Mouse (Mus musculus): Measurements from ENCODE around the gene Klc2. TPM values are rescaled to one million over a fixed set of nuclear protein-coding genes. Genes with fewer than 3 reads are reported as not detected.
"Not testable (repeated sequence)": the region's sequence is repeated elsewhere in the genome, so short reads cannot be mapped to it uniquely, and the experiment has no call there.

The Klc2 gene
- polyA plus RNA-seq, 1 experiment from 2014 or later: 24.5 TPM

DNA sequence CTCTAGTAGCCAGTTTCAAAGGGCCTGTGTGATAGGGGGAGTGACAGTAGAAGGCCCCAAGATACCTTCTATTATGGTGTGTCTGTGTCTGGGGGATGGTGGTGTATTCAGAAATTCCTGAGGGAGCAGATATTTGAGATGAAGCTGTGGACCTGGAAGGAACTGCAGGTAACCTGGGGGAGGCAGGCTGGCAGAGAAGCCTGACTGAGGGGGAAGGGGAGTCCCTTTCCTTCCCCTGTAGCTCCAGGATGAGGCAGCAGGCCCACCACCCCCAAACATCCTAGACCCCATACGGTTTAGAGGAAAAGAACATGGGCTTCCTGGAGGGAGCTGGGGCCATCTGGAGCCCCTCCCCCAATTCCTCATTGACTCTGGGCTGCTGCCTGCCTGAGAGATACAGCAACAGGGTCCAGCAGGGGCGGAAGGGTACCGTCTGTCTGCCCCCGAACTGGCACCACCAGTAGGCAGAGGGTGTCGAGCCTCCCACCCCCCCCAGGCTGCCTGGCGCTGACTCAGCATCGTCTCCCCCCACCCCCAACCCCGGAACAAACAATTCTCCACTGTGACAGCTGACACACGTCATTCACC is 22.4 kb downstream of the Klc2 start:
- Histone ChIP-seq H3K36me3 (ENCODE audit: control insufficient read depth, insufficient read depth, low read length) (peaks cover 43% of the 10 kb centered on the region), H3K27ac (ENCODE audit: low read depth, low read length) (no peak overlapping the region), H3K4me3 (ENCODE audit: low read length) (no peak overlapping the region), H3K4me2 (replicated peaks; ENCODE audit: low read depth, low read length) (no peak overlapping the region; the same call in 1 of the 2 replicates), H3K9ac (ENCODE audit: low read depth, low read length) (no peak overlapping the region), H3K4me1 (ENCODE audit: control insufficient read depth, insufficient read depth, low read length) (peaks cover 38% of the 10 kb centered on the region), H3K9me3 (ENCODE audit: control insufficient read depth, low read length) (no peaks in the 10 kb centered on the region), H3K27me3 (ENCODE audit: control insufficient read depth, insufficient read depth, low read length) (no peaks in the 10 kb centered on the region)
- no peak for ATAC-seq (ENCODE audit: low FRiP score, low TSS enrichment)
- WGBS: 17% methylated on average over 9 of the region's 9 CpGs

DNA sequence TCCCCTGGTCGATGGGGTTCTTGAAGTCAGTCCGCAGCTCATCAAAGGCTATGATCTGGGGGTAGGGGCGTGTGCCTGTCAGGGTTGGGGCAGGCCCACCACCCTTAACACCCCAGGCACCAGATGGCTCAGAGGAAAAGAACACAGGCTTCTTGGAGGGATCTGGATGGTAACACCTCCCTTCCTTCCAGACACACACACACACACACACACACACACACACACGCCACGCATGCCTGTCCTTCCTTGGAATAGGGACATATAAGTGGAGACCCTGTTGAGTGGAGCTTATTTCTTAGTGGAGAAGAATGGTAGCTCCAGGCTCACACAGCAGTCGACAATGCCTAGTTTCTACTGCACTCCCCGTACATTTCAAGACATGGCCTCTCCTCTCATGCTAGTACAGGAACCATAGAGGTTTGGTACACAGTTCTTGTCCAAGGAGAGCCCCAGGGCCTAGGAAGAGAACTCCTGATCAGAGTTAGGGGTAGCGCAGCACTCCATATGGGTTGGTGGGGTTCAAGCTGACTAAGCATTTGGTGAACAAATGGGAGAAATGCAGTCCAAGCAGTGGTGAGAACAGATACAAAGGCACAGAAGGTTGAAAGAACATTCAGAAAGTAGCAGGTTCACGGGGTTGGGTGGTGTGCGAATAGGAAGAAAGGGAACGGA is 23.5 kb downstream of the Klc2 start:
- Histone ChIP-seq H3K36me3 (ENCODE audit: control insufficient read depth, insufficient read depth, low read length) (peaks cover 39% of the 10 kb centered on the region), H3K4me2 (replicated peaks; ENCODE audit: low read depth, low read length) (no peak overlapping the region), H3K4me1 (ENCODE audit: control insufficient read depth, insufficient read depth, low read length) (peaks cover 38% of the 10 kb centered on the region), H3K9ac (ENCODE audit: low read depth, low read length) (no peak overlapping the region), H3K27ac (ENCODE audit: low read depth, low read length) (no peak overlapping the region), H3K4me3 (ENCODE audit: low read length) (no peak overlapping the region), H3K9me3 (ENCODE audit: control insufficient read depth, low read length) (no peaks in the 10 kb centered on the region), H3K27me3 (ENCODE audit: control insufficient read depth, insufficient read depth, low read length) (no peaks in the 10 kb centered on the region)
- 43% methylated on average over 11 of the region's 11 CpGs for WGBS
- no peak for ATAC-seq (ENCODE audit: low FRiP score, low TSS enrichment)

DNA sequence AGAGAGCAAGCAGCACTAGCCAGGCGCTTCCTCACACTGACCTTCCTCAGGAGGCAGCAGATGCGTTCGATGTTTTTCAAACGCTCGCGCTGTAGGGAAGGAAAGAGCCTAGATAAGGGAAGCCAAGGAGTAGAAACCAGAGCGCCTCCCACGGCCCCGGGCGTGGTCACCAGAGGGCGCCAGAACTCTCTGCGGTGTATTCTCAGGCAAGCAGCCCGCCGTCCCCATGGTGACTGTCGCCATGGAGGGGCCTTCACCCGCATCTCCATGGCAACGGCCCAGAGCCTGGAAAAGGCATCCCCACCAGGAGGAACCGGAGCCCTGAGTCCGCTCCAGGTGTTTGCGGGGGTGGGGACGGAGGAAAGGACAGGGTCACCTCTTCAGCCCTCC is 24.1 kb downstream of the Klc2 start:
- Histone ChIP-seq H3K27ac (ENCODE audit: low read depth, low read length) (no peak overlapping the region), H3K9ac (ENCODE audit: low read depth, low read length) (no peak overlapping the region), H3K4me2 (replicated peaks; ENCODE audit: low read depth, low read length) (no peak overlapping the region), H3K4me3 (ENCODE audit: low read length) (no peak overlapping the region), H3K27me3 (ENCODE audit: control insufficient read depth, insufficient read depth, low read length) (no peaks in the 10 kb centered on the region), H3K4me1 (ENCODE audit: control insufficient read depth, insufficient read depth, low read length) (peaks cover 38% of the 10 kb centered on the region), H3K9me3 (ENCODE audit: control insufficient read depth, low read length) (no peaks in the 10 kb centered on the region), H3K36me3 (ENCODE audit: control insufficient read depth, insufficient read depth, low read length) (peaks cover 35% of the 10 kb centered on the region)
- ATAC-seq (ENCODE audit: low FRiP score, low TSS enrichment): peak; percentile 68
- WGBS: 1% methylated on average over 21 of the region's 21 CpGs

DNA sequence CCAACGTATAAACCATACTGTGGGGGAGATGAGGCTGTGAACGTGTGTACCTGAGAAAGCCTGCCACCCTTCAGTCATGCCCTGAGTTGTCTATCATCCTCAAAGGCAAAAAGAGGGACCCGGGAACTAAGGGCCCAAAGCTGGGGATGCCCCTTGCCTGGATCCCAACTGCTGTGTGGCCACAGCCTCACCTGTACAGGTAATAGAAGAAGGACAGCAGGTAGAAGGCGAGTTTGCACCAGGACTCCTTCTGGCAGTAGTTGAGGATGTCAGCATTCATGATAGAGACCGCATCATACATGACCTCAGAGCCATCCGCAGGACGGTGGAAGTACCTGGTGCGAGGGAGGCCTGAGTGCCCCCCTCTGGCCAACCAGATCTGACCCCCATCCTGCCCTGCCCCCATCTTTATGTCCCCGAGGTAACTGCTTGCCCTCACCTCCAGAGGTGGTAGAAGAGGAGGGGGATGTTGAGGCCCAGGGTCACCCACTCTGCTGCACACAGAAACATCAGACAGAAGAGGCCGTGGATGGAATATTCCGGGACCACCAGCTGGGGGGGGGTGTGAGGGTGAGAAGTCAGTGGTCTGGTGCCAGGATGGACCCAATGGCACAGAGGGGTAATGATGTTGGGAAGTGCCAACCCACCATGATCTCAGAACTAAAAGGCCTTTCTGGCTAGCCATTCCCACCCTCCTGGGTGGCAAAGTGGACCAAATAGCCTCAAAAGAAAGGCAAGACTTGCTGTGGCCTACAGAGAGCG is 24.7 kb downstream of the Klc2 start:
- 70% methylated on average over 12 of the region's 12 CpGs for WGBS
- Histone ChIP-seq H3K4me2 (replicated peaks; ENCODE audit: low read depth, low read length) (no peak overlapping the region), H3K4me3 (ENCODE audit: low read length) (no peak overlapping the region), H3K27ac (ENCODE audit: low read depth, low read length) (no peak overlapping the region), H3K27me3 (ENCODE audit: control insufficient read depth, insufficient read depth, low read length) (no peaks in the 10 kb centered on the region), H3K36me3 (ENCODE audit: control insufficient read depth, insufficient read depth, low read length) (peaks cover 33% of the 10 kb centered on the region), H3K9me3 (ENCODE audit: control insufficient read depth, low read length) (no peaks in the 10 kb centered on the region), H3K9ac (ENCODE audit: low read depth, low read length) (no peak overlapping the region), H3K4me1 (ENCODE audit: control insufficient read depth, insufficient read depth, low read length) (peaks cover 39% of the 10 kb centered on the region)
- no peak for ATAC-seq (ENCODE audit: low FRiP score, low TSS enrichment)

DNA sequence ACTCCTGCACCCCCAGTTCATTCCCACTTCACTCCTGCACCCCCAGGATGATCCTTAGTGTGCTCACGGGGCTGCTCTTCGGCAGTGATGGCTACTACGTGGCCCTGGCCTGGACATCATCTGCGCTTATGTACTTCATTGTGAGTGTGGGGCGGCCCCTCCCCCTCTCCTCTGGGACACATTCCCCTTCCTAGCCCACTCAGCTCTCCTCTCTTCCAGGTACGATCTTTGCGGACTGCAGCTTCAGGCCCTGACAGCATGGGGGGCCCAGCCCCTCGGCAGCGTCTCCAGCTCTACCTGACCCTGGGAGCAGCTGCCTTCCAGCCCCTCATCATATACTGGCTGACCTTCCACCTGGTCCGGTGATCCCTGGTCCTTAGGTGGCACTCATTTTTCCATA is 26.3 kb downstream of the Klc2 start:
- H3K9ac ChIP-seq (ENCODE audit: low read depth, low read length): no peak overlapping the region
- peaks cover 32% of the 10 kb centered on the region for H3K4me1 ChIP-seq (ENCODE audit: control insufficient read depth, insufficient read depth, low read length)
- H3K4me2 ChIP-seq (replicated peaks; ENCODE audit: low read depth, low read length): no peak overlapping the region
- H3K27ac ChIP-seq (ENCODE audit: low read depth, low read length): no peak overlapping the region
- H3K9me3 ChIP-seq (ENCODE audit: control insufficient read depth, low read length): no peaks in the 10 kb centered on the region
- no peak for ATAC-seq (ENCODE audit: low FRiP score, low TSS enrichment)
- H3K4me3 ChIP-seq (ENCODE audit: low read length): no peak overlapping the region
- H3K36me3 ChIP-seq (ENCODE audit: control insufficient read depth, insufficient read depth, low read length): peaks cover 33% of the 10 kb centered on the region
- WGBS: 89% methylated on average over 10 of the region's 10 CpGs
- no peaks in the 10 kb centered on the region for H3K27me3 ChIP-seq (ENCODE audit: control insufficient read depth, insufficient read depth, low read length)

DNA sequence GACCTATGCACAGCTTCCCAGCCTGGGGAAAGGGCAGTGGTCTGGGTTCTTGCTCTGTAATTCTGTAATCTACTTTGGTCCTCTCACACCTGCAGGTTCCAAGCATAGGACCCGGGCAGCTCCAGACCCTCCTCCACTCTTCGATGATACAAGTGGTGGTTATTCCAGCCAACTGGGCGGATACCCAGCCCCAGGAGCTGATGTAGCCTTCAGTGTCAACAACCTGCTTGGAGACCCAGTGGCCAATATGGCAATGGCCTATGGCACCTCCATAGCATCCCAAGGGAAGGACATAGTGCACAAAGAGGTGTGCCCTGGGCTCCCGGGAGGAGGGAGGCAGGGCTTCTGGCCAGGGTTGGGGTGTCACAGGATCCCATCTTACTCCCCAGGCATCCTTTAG is 29.0 kb downstream of the Klc2 start:
- Histone ChIP-seq H3K36me3 (ENCODE audit: control insufficient read depth, insufficient read depth, low read length) (peaks cover 33% of the 10 kb centered on the region), H3K27ac (ENCODE audit: low read depth, low read length) (no peak overlapping the region), H3K9ac (ENCODE audit: low read depth, low read length) (peak overlapping the region; percentile 74; the same call in 1 of the 2 replicates), H3K4me3 (ENCODE audit: low read length) (peak overlapping the region; percentile 91), H3K27me3 (ENCODE audit: control insufficient read depth, insufficient read depth, low read length) (peaks cover 21% of the 10 kb centered on the region), H3K4me1 (ENCODE audit: control insufficient read depth, insufficient read depth, low read length) (peaks cover 14% of the 10 kb centered on the region; the same call in 1 of the 2 replicates), H3K4me2 (replicated peaks; ENCODE audit: low read depth, low read length) (peak overlapping the region; percentile 94), H3K9me3 (ENCODE audit: control insufficient read depth, low read length) (no peaks in the 10 kb centered on the region)
- WGBS: 95% methylated on average over 4 of the region's 4 CpGs
- ATAC-seq (ENCODE audit: low FRiP score, low TSS enrichment): no peak

DNA sequence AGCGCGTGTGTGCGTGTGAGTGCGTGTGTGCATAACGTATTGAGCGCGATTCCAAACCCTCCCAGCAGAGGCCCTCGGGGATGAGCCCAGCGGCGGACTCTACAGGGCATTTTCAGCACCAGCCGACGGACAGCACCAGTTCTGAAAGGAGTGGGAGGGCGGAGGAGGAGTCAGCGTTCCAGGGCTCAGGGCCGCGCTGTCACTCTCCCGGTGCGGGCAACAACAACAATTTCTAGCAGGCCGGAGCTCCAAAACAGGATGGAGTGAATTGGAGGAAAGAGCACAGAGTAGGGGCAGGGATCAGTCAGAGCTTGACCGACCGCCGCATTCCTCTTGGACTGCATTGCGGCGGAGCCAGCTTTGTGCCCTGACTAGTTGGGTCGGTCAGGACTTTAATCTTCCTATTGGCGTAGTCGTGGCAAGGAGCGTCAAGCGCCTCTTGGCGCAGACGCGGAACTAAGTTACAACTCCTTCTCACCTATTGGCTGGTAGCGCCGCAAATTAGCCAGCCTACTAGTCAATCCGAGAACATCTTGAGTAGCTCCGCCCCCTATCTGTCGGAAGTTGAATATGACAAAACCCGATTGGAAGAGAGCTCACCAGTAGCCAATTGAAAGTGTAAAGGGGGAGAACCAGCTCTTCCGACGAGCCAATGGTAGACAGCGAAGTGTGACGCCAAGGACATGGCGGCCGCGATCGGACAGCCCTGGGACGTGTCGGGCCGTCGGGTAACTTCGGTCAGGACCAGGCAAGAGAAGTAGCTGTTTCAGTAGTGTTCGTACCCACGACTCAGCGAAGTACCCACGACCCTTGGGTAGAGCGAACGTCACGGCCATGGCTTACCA is 30.3 kb downstream of the Klc2 start, which contains the start of gene Yif1a:
Gene Yif1a, plus strand, starts transcription at position 655 of the 845 bp plus-strand sequence.
- H3K36me3 ChIP-seq (ENCODE audit: control insufficient read depth, insufficient read depth, low read length): peaks cover 26% of the 10 kb centered on the region

DNA sequence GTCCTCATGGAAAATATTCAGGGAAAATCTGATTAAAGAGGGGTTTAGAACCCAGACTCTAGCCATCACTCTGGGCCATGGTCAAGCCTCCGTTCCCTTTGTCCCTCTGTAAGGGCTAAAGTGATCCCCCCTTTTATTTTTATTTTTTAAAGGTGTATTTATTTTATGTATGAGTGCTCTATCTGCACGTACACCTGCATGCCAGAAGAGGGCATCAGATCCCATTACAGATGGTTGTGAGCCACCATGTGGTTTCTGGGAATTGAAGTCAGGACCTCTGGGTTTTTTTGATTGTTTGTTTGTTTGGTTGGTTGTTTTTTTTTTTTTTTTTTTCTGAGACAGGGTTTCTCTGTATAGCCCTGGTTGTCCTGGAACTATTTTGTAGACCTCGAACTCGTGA is 31.8 kb downstream of the Klc2 start:
- Histone ChIP-seq H3K4me1 (ENCODE audit: control insufficient read depth, insufficient read depth, low read length) (peaks cover 13% of the 10 kb centered on the region; the same call in 1 of the 2 replicates), H3K27me3 (ENCODE audit: control insufficient read depth, insufficient read depth, low read length) (peaks cover 49% of the 10 kb centered on the region), H3K36me3 (ENCODE audit: control insufficient read depth, insufficient read depth, low read length) (peaks cover 15% of the 10 kb centered on the region)
- not testable (repeated sequence) for H3K9ac ChIP-seq (ENCODE audit: low read depth, low read length); ATAC-seq (ENCODE audit: low FRiP score, low TSS enrichment); H3K9me3 ChIP-seq (ENCODE audit: control insufficient read depth, low read length); H3K4me3 ChIP-seq (ENCODE audit: low read length); H3K27ac ChIP-seq (ENCODE audit: low read depth, low read length); H3K4me2 ChIP-seq (replicated peaks; ENCODE audit: low read depth, low read length)
- 52% methylated on average over 4 of the region's 4 CpGs for WGBS

More for the DNA sequence above, 30.3 kb downstream of the Klc2 start, which contains the start of gene Yif1a:
- peak within 1 kb of the TSS; percentile 74 for H3K9ac ChIP-seq (ENCODE audit: low read depth, low read length)
- peaks cover 34% of the 10 kb centered on the region for H3K27me3 ChIP-seq (ENCODE audit: control insufficient read depth, insufficient read depth, low read length)
- peak within 1 kb of the TSS; percentile 62; the same call in 1 of the 2 replicates for H3K27ac ChIP-seq (ENCODE audit: low read depth, low read length)
- H3K4me3 ChIP-seq (ENCODE audit: low read length): peak within 1 kb of the TSS; percentile 91
- WGBS: under 1% methylated on average over 58 of the region's 58 CpGs
- peak within 1 kb of the TSS; percentile 94 for H3K4me2 ChIP-seq (replicated peaks; ENCODE audit: low read depth, low read length)
- peak; percentile 91 for ATAC-seq (ENCODE audit: low FRiP score, low TSS enrichment)
- peaks cover 13% of the 10 kb centered on the region; the same call in 1 of the 2 replicates for H3K4me1 ChIP-seq (ENCODE audit: control insufficient read depth, insufficient read depth, low read length)
- H3K9me3 ChIP-seq (ENCODE audit: control insufficient read depth, low read length): no peaks in the 10 kb centered on the region

Data from kidney, embryonic 14.5 days (tissue).